Mouse (Mus musculus) central nervous system, embryonic 14 days (tissue): ENCODE results near the gene Zfp454. TPM values are rescaled to one million over a fixed set of nuclear protein-coding genes. Genes with fewer than 3 reads are reported as not detected.

Experiments used
- polyA plus RNA-seq: library from polyadenylated mRNA; depleted of rRNA; stranded (reverse); fragments of >200 nt; gene quantifications from 2 replicates; pipeline ENCODE4 v1.2.3, GENCODE M21; 2012; rRNA removed

Gene Zfp454
- 10.3 and 13.2 TPM in 2 replicates for polyA plus RNA-seq

GRCm38 (mm10) chr11:50887390-50888128 lies at the start of gene Zfp454:
Zfp454 (minus strand) TSS chr11:50887651.

GRCm38 (mm10) chr11:50931451-50931866 lies 44.0 kb upstream of the Zfp454 start, which contains the start of gene Zfp354b:
Zfp354b (minus strand) TSS chr11:50931633.

DNA sequence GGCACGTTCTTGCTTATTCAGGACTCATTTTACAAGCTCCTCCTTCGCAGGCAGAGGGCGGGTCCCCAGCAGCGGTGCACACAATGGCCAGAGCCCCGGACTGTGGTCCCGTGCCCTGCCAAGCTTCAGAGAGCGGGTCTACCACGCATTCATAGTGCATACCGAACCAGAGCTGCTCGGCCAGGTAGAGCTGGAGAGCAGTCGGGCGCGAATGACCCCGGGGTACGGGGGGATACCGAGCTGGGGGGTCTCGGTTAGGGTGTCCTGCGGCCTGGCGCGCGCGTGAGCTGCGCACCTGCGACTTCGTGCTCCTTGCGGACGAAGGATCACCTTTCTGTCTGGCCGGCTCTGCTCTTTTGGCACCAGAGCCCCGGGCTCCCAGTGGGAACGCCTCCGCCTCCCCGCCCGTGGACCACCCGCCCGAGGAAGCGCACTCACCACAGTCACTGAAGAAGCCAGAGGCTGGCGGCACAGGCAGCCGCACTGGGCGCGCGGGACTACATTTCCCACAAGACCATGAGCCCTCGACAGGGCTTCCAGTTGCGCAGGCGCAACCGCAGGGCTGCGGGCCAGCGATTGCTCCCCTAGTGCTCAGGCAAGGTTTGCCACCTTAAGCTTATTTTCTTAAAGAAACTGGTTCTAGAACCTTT lies 28.3 kb upstream of the Zfp454 start, which contains the start of gene Zfp2:
Gene Zfp2, minus strand, starts transcription at position 495 of the 650 bp plus-strand sequence.

DNA sequence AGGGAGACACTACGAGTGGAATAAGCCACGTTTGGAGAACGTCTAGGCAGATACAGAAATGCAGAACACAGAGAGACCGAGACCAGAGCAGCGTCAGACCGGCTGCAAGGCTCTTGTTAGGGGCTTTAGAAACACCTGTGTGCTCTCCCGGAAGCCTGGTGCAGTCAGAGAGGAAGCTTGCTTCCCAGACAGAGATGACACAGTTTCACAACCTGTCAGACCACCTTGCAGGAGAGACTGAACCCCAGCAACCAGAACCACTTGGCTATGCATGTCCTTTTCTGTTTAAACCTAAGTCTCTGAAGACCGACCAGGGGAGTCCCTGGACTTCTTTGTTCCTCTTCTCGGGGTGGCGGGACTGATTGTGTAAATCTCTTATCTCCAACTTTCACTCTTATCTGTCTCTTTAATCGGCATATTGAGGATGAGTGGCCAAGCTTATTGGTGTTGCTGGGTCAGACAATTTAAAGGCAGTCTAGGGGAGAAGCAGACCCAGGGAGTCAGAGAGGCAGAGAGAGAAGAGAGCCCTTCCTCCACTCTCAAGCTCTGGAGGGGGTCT lies 37.2 kb downstream of the Zfp454 start, which contains the start of gene Grm6:
Gene Grm6, plus strand, starts transcription at position 509 of the 559 bp plus-strand sequence.

DNA sequence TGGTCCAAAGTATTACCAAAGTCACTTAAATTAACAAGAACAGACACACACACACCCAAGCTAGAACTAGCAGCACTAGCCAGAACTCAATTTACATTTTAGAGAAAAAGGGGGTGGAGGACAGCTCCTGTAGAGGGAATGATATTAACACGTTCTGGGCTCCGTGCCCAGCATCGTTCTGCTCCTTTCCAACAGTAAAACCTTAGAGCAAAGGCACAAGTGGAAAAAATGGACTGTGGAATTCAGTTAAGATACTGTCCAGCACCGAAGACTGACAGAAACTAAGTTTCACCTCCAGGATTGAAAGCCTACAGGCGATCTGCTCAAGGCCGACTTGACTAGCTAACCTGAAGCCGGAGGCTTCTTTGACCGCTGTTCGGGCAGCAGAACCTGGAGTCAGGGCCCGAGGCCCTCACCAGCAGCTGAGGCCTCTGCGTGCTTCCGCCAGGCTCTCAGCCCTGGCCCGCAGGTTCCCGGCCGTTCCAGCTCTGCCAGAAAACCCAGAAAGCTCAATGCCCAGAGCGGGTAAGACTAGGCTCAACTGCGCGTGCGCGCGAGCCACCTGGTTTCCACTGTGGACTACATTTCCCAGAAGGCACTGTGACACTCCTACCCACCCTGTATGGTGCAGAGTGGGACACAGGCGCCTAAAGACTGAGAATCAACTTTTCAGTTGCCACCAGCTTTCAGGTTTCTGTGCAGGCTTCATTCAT lies 46.3 kb downstream of the Zfp454 start, which contains the start of gene Zfp879:
Gene Zfp879, minus strand, starts transcription at position 530 of the 713 bp plus-strand sequence.

DNA sequence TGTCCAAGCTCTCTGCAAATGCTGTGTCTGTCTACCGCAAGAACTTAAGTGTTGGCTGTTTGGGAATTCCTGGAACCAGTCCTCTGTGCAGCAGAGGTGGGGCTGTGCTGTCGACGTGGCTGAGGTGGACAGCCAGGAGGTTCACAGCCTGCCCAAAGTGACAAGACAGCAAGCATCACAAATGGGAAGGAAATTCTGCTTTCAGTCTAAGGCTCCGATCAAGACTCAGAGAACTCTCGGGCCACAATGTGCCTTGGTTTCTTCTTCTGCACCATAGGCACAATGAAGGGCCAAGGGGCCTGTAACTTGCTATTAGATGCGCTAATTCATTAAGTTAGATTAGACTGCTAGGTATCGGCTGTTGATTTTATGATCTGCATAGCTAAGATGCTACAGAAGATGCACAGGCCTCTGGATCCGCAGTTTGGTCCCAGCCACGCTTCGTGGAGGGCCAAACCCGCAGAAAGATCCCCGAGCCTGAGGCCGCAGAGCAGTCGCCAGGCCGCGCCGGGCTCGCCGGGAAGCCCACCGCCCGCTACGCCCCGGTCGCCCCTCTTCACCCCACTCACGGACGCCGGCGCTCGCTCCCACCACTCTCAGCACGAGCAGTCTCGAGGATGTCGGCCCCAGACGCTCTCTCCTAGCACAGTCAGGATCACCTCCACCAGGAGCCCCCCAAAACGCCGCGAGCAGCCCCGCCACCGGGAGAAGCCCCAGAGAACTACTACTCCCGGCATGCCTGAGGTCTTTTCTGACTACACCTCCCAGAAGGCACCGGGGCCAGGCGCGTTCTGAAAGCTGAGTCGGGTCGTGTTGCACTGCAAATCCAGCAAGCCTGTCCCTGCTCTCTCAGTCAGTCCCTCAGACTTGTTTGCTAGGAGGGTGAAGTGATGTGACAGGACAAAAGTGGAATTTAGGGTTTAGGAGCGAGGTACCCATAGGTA lies 60.2 kb downstream of the Zfp454 start, which contains the start of gene Zfp354c:
Gene Zfp354c, minus strand, starts transcription at position 715 of the 944 bp plus-strand sequence.

Other genes starting within 250 kb of the Zfp454 start
- 30.8 and 37.3 TPM in 2 replicates for gene Zfp354c, start 59.9 kb downstream of the Zfp454 start, polyA plus RNA-seq
- 1.3 and 1.5 TPM in 2 replicates for gene Zfp879, start 46.1 kb downstream of the Zfp454 start, polyA plus RNA-seq
- 0.09 and 0.13 TPM in 2 replicates for gene Grm6, start 37.0 kb downstream of the Zfp454 start, polyA plus RNA-seq
- gene Zfp2, start 28.5 kb upstream of the Zfp454 start, polyA plus RNA-seq: 21.7 and 23.2 TPM in 2 replicates
- gene Zfp354b, start 44.0 kb upstream of the Zfp454 start, polyA plus RNA-seq: 2.3 and 2.4 TPM in 2 replicates
- not detected in 2 replicates for gene 4933414I15Rik, start 56.1 kb upstream of the Zfp454 start, polyA plus RNA-seq
- gene Prop1, start 66.1 kb upstream of the Zfp454 start, polyA plus RNA-seq: 0.50 TPM in 1 of 2 replicates, not detected in the other
- gene Olfr1378, start 78.9 kb upstream of the Zfp454 start, polyA plus RNA-seq: not detected in 2 replicates
- not detected in 2 replicates for gene Olfr1377, start 94.3 kb upstream of the Zfp454 start, polyA plus RNA-seq
- not detected in 2 replicates for gene Olfr51, start 115.9 kb upstream of the Zfp454 start, polyA plus RNA-seq
- gene Olfr54, start 126.6 kb upstream of the Zfp454 start, polyA plus RNA-seq: not detected in 2 replicates
- gene Olfr1375, start 160.5 kb upstream of the Zfp454 start, polyA plus RNA-seq: not detected in 2 replicates
- 11.5 and 12.7 TPM in 2 replicates for gene Zfp354a, start 171.6 kb upstream of the Zfp454 start, polyA plus RNA-seq